Mouse (Mus musculus) right cerebral cortex, postnatal 4 days (tissue): ENCODE data around the gene Trpm4.
"Not testable (repeated sequence)": the region's sequence is repeated elsewhere in the genome, so short reads cannot be mapped to it uniquely, and the experiment has no call there.

Experiments used
- DNase-seq: peaks from one replicate; pipeline ENCODE4 v3.0.0-alpha.2; 2022

The Trpm4 gene

GRCm38 (mm10) chr7:45312023-45312422 is 21.6 kb downstream of the Trpm4 start:
- DNase-seq = no peak

DNA sequence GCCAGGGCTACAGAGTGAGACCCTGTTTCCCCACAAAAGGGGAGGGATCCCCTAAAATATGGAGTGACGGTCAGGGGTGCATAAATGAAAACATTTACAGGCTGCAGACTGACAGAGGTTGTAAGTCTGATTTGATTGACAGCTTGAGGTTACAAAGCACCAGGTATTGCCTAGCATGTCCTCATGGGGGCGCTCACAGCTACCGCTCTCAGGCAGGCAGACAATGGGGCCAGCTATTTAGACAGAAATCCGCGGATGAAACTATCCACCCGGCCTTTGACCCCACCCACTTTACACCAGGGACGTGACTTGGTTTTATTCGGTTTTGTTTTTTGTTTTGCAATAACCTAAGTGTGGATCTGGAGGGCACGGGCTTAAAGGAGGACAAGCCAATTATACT is 24.1 kb downstream of the Trpm4 start:
- DNase-seq = peak; percentile 49

DNA sequence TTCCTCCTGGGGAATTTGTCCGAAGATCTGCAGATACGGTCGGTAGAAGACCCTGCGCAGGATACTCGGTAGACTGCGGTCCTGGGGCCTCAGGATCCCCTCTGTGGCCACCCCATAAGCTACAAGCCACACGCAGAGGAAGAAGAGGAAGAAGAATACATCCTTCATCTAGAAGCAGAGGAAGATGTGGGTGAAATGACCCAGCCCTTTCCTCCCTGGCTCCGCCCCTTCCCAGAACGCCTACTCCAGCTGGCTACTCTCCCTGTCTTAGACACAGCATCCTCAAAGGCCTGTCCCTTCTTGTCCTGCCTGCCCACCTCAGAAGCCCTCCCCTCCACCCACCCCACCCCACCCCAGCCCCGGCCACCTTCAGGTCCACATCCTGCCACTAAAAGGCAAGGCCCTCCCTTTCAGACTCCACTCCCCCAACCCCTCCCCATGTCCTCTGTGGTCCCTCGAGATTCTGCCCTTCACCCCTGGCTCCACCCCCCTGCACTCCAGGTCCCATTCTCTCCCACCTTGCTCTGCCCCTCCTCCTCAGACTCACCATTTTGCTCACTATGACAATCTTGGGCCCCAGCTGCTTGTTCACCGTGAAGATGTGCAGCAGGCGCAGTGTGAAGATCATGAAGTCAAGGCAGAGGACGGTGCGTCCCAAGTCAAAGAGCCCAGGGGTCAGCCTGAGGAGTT is 24.9 kb downstream of the Trpm4 start:
- no peak for DNase-seq

DNA sequence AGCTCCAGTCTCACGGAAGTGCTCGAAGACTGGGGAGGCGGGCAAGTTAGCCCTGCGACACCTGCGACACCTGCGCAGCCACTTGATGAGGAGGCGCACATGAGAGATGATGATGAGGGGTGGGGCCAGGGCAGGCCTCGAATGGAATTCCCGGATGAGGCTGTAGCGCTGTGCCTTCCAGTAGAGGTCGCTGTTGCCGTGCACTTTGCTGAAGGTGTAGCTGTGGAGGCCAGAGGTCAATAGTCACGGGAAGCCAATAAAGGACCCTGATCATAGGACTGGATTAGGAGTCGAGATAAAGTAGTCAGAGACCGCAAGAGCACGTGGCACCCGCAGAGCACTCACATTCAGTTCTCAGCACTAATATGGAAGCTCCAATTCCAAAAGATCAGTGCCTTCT is 28.3 kb downstream of the Trpm4 start:
- peak; percentile 63 for DNase-seq

DNA sequence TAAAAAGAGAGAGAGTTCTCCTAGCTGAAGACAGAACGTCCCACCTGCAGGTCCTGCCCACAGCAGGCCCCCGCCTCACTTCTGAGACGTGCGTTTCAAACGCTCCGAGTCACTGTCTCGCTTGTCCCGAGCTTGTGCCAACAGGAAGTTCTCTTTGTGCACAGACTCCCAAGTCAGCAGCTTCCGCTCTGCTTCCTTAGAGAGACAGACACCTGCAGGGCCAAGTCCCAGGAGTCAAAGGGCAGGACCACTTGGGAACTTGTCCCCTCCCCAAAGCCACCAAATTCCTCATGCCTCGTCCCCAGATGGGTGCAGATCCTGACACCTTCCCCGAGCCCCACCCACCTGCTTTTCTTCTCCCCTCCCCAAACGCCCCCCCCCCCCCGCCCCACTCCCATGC is 28.7 kb downstream of the Trpm4 start:
- DNase-seq = no peak

DNA sequence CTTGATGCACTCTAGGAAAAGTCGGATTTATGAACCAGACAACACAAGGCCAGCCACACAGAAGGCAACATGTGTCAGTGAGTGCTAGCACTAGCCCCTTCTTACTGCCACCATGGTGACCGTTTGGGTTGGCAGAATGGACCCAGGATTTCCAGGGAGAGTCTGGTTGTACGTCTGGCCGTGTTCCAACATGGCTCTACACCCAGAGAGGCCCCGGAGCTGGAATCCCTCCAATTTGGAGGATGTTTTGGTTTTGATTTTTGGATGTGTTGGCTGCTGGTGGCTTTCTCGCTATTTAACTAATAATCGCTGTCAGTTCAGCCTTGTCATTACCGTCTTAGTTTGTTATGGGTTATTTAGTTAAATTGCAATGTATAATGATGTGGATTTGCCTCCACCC is 31.0 kb downstream of the Trpm4 start:
- DNase-seq = peak; percentile 54

DNA sequence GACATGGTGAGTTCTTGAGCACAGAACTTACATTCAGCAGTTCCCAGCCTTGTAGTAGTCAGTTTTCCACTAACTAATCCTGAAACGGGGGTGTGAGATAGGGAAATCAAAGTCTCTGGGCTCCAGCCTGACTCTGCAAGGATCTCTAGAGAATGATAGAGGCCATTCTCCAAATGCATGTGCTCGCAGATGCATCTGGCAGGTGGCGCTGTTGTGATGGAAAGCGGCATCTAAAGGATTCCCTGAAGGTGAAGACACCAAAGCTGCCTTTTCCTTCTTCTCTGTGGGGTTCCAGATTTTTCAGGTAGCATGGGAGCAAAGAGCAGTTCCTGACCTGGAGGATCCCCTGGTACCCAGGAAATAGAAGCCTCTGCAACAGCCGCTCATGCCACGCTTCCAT is 33.3 kb downstream of the Trpm4 start:
- DNase-seq = peak; percentile 83

- peak; percentile 70 for DNase-seq
Observed at GRCm38 (mm10) chr7:45299752-45300151, 33.8 kb downstream of the Trpm4 start.

DNA sequence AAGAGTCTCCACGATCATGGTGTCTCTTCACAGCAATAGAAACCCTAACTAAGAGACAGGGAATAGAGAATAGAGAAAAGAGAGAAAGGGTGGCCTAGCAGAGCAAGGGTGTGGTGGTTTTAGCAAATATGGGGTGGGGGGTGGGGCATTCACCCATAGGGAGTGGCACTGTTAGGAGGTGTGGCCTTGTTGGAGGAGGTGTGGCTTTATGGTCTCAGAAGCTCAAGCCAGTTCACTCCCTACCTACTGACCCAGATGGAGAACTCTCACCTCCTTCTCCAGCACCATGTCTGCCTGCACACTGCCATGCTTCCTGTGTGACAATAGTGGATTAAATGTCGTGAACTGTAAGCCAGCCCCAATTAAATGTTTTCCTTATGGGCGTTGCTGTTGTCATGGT is 36.0 kb downstream of the Trpm4 start:
- no peak for DNase-seq

- no peak for DNase-seq
Observed at GRCm38 (mm10) chr7:45296626-45297025, 37.0 kb downstream of the Trpm4 start.

- DNase-seq = no peak
Observed at GRCm38 (mm10) chr7:45286486-45286885, 47.1 kb downstream of the Trpm4 start.

GRCm38 (mm10) chr7:45277136-45277760 is 56.3 kb downstream of the Trpm4 start, which contains the start of gene Slc6a21:
Gene Slc6a21, plus strand, starts transcription at chr7:45277513.
- DNase-seq = peak; percentile 65

- DNase-seq = no peak
Observed at GRCm38 (mm10) chr7:45273672-45274071, 59.9 kb downstream of the Trpm4 start.

DNA sequence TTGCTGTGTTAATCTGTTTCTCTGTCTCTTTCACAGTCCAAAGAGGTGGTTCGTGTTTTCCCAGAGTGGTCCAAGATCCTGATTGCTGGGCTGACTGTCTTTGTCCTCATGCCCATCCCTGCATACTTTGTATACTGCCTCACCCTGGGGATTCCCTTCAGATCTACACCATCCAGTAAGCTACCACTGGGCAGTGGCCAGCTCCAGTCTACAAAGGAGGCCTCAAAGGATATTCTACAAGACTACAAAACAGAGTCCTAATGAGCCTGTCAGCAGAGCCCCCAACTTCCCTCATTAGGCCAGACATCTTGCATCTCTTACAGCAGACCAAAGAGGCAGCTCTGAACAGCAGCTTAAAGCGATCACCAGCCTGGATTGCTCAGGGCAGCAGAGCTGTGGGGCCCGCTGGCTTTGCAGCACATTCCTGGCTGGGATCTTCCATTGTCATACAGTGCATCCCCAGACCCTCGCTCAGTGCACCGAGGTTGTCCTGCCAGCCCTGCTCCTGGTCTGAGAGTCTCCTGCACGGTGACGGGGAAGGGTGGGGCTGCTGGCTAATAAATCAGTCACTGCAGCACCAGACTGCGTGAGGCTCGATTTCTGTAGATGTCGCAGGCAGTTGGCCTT is 60.7 kb downstream of the Trpm4 start:
- DNase-seq = no peak

DNA sequence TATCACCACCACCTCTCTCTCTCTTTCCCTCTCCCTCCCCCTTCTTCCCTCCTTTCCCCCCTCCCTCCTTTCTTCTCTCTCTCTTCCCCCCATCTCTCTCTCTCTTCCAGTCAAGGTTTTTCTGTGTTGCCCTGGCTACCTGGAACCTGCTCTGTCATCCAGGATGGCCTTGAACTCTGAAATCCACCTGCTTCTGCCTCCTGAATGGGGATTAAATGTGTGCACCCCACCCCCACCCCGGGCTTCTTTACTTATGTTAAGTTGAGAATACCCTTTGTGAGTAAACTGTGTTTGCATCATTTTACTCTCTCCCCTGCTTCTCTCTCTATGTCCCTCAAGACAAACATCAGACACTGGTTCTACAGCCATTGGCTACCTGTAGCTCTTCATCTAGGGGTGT is 68.1 kb downstream of the Trpm4 start:
- no peak for DNase-seq

GRCm38 (mm10) chr7:45264348-45264747 is 69.2 kb downstream of the Trpm4 start:
- DNase-seq = no peak

DNA sequence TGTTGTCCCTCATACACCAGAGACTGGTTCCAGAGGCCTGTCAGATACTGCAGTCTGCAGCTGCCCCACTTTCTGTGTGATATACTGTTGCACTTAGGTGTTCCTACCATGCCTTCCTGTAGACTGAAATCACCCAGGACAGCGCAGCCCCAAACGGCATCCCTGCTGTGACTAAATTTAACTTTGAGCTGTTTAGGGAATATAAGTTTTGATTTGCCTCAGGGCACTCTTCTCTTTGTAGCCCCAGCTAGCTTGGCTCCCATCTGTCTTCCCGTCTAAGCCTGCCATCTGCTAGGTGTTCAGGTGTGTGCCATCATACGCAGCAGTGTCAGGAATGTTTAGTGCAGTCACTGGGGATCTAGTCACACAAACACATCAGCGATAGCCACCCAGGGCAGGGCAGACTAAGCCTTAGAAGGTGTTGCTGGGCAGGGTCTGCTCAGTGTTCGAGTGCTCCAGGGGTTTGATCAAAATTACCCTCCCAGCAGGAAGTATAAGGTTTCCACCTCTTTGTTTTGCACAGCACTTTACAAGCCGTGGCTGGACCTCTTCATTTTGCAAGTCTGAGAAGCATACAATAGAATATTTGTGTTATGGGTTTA is 70.5 kb downstream of the Trpm4 start:
- DNase-seq = no peak

DNA sequence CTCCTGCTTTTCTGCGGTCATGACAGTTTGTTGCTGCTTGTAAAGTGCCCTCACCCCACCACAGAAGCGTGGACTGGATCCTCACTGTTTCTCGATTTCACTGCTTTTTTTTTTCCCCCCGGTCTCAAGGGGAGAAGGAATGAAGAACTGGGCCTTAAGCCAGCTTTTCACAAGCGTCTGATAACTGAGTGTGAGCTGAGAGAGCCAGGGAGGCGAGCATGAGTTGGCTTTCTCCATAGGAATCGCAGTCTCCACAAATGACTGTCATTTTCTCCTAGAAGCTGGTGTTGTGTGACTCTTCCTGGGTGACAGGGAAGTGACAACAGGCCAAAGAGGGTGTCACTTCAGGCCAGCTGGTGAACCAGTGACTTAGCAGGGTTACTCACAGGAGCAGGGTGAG is 71.3 kb downstream of the Trpm4 start:
- DNase-seq = no peak

DNA sequence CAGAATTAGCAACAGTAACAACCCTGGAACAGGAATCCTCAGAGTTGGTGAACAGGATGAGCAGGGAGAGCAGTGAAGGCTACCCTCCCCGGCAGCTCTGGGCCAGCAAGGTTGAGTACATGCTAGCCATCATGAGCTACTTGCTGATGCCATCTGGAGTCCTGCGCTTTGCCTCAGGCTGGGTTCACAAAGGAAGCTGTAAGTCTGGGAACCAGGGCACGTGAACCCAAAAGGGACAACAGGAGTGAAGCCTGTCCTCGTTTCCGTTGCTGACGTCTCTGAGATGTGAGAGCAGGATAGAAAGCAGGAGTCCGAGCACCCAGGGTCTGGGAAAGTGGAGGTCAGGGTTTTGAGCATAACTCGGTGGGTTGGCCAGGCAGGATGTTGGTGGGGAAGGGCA is 74.3 kb downstream of the Trpm4 start:
- DNase-seq = no peak

GRCm38 (mm10) chr7:45257063-45257840 is 76.3 kb downstream of the Trpm4 start:
- DNase-seq = no peak

- DNase-seq = not testable (repeated sequence)
Observed at GRCm38 (mm10) chr7:45255822-45256221, 77.8 kb downstream of the Trpm4 start.

DNA sequence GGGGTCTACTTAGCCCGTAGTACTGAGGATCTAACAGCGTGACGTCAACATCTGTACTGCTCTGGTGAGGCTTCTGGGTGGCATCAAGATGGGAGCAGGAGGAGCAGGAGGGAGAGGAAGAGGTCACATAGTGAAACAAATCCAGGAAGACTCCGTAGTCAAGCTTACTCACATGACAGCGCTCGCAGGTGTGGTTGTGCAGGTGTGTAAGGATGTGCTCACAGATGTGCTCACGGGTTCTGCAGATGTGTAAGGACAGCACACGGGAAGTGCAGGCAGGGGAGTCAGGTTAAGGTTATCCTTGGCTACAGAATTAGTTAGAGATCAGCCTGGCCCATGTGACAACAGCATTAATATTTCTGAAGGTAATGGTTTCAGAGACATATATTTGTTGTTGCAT is 79.8 kb downstream of the Trpm4 start:
- no peak for DNase-seq
